Mouse (Mus musculus): ENCODE data around the gene Gm6902. TPM values are rescaled to one million over a fixed set of nuclear protein-coding genes. Genes with fewer than 3 reads are reported as not detected.

Gene Gm6902
- not detected in 2 replicates for polyA plus RNA-seq (2015; fragmentation: Nextera tagmentation; extraction: Ambion mirVana)

DNA sequence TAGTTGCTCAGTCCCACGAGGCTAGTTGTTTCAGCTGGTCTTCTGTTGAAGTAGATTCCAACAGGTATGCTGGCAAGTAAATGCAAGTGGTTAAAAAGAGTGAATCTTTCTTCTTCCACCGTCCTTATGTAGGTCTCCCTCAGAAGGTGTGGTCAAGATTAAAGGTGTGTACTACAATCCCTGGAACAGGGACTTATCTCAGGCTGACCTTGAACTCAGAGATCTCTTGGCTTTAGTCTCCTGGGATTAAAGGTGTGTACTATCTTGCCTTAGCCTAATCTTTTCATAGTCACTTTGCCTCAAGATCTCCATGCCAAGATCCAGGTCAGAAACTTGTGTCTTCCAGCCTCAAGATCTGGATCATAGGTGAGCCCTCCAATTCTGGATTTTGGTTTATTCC lies at the start of gene Gm6902:
Gene Gm6902, minus strand, starts transcription at position 101 of the 400 bp plus-strand sequence.

DNA sequence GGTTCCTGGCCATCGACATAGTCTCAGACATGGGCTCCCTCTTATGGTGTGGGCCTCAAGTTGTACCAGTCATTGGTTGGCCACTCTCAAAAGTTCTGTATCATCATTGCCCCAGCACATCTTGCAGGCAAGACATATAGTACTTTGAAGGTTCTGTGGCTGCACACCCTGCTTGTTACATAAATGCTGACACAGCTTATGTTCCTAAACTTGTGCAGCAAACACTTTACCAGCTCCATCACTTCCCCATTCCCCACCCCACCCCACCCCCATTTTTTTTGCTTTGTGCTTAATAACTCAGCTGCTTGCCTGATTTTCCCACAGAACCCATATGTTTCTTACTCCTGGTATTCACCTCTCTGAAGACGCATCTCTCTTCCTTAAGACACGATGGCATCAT lies 22.2 kb upstream of the Gm6902 start, which contains the start of gene Nlrp4e:
Gene Nlrp4e, plus strand, starts transcription at position 301 of the 400 bp plus-strand sequence.

DNA sequence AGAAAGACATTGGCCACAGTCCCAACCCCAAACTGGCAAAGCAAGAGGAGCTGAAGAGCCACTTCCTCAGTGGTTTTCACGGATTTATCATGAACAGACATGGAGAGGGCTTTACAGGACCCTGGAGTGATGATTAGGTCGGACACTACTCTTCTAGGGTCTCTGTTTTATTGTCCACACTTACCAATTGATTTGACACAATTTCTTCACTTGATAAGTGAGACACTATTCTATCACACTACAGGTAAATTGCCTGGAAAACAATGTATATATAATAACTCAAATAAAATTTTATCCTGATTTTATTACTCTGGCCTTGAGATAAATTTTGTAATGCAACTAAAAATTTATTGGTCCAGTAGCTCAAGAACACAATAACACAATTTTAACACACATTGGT lies 27.1 kb downstream of the Gm6902 start, which contains the start of gene Vmn1r166:
Gene Vmn1r166, minus strand, starts transcription at position 101 of the 400 bp plus-strand sequence.

Other genes with a start within 250 kb of the Gm6902 start
- gene Vmn1r163, start 223.4 kb downstream of the Gm6902 start, polyA plus RNA-seq (2015; fragmentation: Nextera tagmentation; extraction: Ambion mirVana): not detected in 2 replicates
- not detected in 2 replicates for gene Gm8720, start 211.4 kb downstream of the Gm6902 start, polyA plus RNA-seq (2015; fragmentation: Nextera tagmentation; extraction: Ambion mirVana)
- not detected in 2 replicates for gene Gm10662, start 134.4 kb downstream of the Gm6902 start, polyA plus RNA-seq (2015; fragmentation: Nextera tagmentation; extraction: Ambion mirVana)
- not detected in 2 replicates for gene Vmn1r165, start 61.6 kb downstream of the Gm6902 start, polyA plus RNA-seq (2015; fragmentation: Nextera tagmentation; extraction: Ambion mirVana)
- not detected in 2 replicates for gene Vmn1r166, start 27.2 kb downstream of the Gm6902 start, polyA plus RNA-seq (2015; fragmentation: Nextera tagmentation; extraction: Ambion mirVana)
- gene Nlrp4e, start 22.3 kb upstream of the Gm6902 start, polyA plus RNA-seq (2015; fragmentation: Nextera tagmentation; extraction: Ambion mirVana): not detected in 2 replicates
- not detected in 2 replicates for gene Nlrp5, start 107.0 kb upstream of the Gm6902 start, polyA plus RNA-seq (2015; fragmentation: Nextera tagmentation; extraction: Ambion mirVana)
- gene Vmn1r167, start 228.3 kb upstream of the Gm6902 start, polyA plus RNA-seq (2015; fragmentation: Nextera tagmentation; extraction: Ambion mirVana): not detected in 2 replicates

All from spleen, postnatal 0 days (tissue).